Mouse (Mus musculus) bone marrow macrophage, adult 2 months (primary cell): ENCODE measurements around the gene Ccdc6.

Experiments used
- CTCF ChIP-seq: IDR thresholded peaks from 2 replicates; pipeline ENCODE4 v1.5.1; 2012; ENCODE audit warnings: low read depth, mild to moderate bottlenecking, low read length, moderate library complexity
- POLR2A ChIP-seq: IDR thresholded peaks from 2 replicates; pipeline ENCODE4 v1.6.1; 2012; ENCODE audit warnings: mild to moderate bottlenecking, low read depth, low read length, borderline replicate concordance

DNA sequence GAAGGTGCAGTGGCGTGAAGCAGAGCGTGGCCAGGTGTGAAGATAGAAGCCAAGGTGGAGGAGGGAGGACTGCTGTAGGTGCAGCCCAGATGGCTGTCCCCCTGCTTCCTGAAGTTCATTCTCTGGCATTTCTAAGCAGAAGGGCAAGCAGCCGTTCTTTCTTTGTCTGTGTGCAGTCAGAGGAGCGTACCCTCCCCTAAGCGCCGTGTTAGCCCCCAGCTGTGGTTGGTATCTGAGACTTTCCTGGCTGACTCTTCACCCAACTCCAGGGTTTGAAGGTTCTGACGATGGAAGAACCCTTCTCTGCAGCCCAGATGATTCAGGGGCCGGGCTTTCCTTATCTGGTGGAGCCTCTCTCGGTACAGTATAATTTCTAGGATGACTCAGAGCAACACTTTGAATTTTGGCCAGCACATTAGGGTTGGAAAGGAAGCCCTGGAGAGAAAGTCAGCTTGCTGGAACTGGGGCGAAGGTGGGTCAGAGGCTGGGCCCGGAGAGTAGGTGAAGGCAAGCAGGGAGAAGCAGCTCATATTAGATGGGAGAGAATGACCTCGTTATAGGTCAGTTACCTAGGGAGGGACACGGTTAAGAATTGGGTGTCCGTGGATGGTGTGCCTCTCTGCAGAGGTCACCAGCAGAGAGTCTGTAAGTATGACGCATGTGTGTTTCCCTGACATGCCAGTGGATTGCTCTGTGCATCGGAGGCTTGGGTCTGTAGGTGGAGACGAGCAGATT lies 23.9 kb downstream of the Ccdc6 start:
- TF ChIP-seq CTCF (no peak), POLR2A (no peak)
